Mouse (Mus musculus) right cerebral cortex, postnatal 14 days (tissue): ENCODE results near the gene Rbm15b.

Source experiments
- DNase-seq: peaks from one replicate; pipeline ENCODE4 v3.0.0; 2022

Gene Rbm15b

GRCm38 (mm10) chr9:106884306-106884705, 2.9 kb downstream of the Rbm15b start:
- DNase-seq, result no peak

- no peak for DNase-seq
Observed at GRCm38 (mm10) chr9:106883085-106883484, 4.1 kb downstream of the Rbm15b start.

- DNase-seq, result no peak
Observed at GRCm38 (mm10) chr9:106882176-106882575, 5.1 kb downstream of the Rbm15b start.

- DNase-seq, result no peak
Observed at GRCm38 (mm10) chr9:106881071-106881755, 6.0 kb downstream of the Rbm15b start.

- no peak for DNase-seq
Observed at GRCm38 (mm10) chr9:106879471-106879870, 7.8 kb downstream of the Rbm15b start.

GRCm38 (mm10) chr9:106876666-106877065, 10.6 kb downstream of the Rbm15b start:
- no peak for DNase-seq

- no peak for DNase-seq
Observed at GRCm38 (mm10) chr9:106874216-106874615, 13.0 kb downstream of the Rbm15b start.

GRCm38 (mm10) chr9:106858036-106858435, 29.2 kb downstream of the Rbm15b start:
- no peak for DNase-seq

- no peak for DNase-seq
Observed at GRCm38 (mm10) chr9:106856664-106857063, 30.6 kb downstream of the Rbm15b start.

- no peak for DNase-seq
Observed at GRCm38 (mm10) chr9:106842800-106843199, 44.4 kb downstream of the Rbm15b start.

- DNase-seq, result no peak
Observed at GRCm38 (mm10) chr9:106840569-106840968, 46.7 kb downstream of the Rbm15b start.
